In the genomic region with DNA sequence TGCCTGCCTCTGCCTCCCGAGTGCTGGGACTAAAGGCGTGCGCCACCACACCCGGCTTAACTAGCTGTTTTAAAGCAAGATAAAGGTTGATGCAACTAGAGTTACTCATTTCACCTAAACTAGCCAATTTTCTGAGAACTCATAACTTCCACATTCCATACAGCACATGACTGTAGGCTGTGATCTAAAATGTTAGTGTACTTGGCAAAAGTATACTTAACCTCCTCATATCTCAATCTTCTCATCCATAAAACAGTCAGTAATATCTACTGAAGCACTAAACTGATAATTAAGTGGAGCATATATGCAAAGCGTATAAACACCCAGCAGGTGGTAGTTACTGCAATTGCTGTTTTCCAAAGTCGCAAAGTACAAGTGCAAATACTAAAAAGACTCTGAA, we compare ENCODE assay signal across 21 mouse cellular contexts. TPM values are rescaled to one million over a fixed set of nuclear protein-coding genes. Genes with fewer than 3 reads are reported as not detected.
A peak's percentile ranks its signal among the peaks of the same experiment; 100 is the strongest.
DNase-seq lines count a peak whose midpoint lies in the region; ATAC-seq and TF ChIP-seq lines count a peak whose summit lies in the region.
"Had no signal": no experiment of that assay in that cellular context is flagged by ENCODE, and none has a peak within 500 bp of the region (broad histone marks: within the 10 kb centered on the region; RNA-seq: fewer than 3 reads in every experiment).

No protein-coding gene starts in this region.

- H3K27ac ChIP-seq in heart, postnatal 0 days (ENCODE audit: low read depth), result peak overlapping the region; percentile 91
- H3K27ac ChIP-seq in liver, embryonic 11.5 days (ENCODE audit: low read depth, low read length), result peak overlapping the region; percentile 99
- peak overlapping the region; percentile 64; the same call in 1 of the 2 replicates for H3K27ac ChIP-seq in stomach, embryonic 14.5 days (ENCODE audit: low read length)
- H3K27ac ChIP-seq in midbrain, embryonic 13.5 days, result no peak overlapping the region
- H3K27ac ChIP-seq: hindbrain, postnatal 0 days; midbrain, embryonic 15.5 days; neural tube, embryonic 12.5 days had no signal

- H3K9ac ChIP-seq in heart, postnatal 0 days (replicated peaks; ENCODE audit: low read depth, low read length), result no peak overlapping the region
- peak overlapping the region; percentile 64 for H3K9ac ChIP-seq in liver, embryonic 11.5 days (ENCODE audit: low read depth, low read length)
- no peak overlapping the region for H3K9ac ChIP-seq in stomach, embryonic 14.5 days (replicated peaks; ENCODE audit: low read depth, low read length)
- no peak overlapping the region for H3K9ac ChIP-seq in midbrain, embryonic 13.5 days (replicated peaks)
- H3K9ac ChIP-seq: midbrain, embryonic 15.5 days; neural tube, embryonic 12.5 days had no signal

- WGBS in heart, postnatal 0 days, result 81% methylated on average over 6 of the region's 6 CpGs
- 75% methylated on average over 6 of the region's 6 CpGs for WGBS in liver, embryonic 11.5 days
- 82% methylated on average over 6 of the region's 6 CpGs for WGBS in stomach, embryonic 14.5 days
- WGBS in midbrain, embryonic 13.5 days, result 91% methylated on average over 6 of the region's 6 CpGs

- DNase-seq in heart, postnatal 0 days (ENCODE audit: low spot score), result no peak
- DNase-seq in heart, postnatal 36 days, result no peak
- DNase-seq in c-Kit-positive CD71-positive TER-119-positive erythroid progenitor cells, embryonic 14.5 days (ENCODE audit: low spot score), result peak; percentile 66
- DNase-seq in liver, embryonic 11.5 days (ENCODE audit: low spot score), result no peak
- no peak for DNase-seq in kidney, adult 8-10 months
- no peak for DNase-seq in urinary bladder, postnatal 36 days (ENCODE audit: low spot score in 2 of 2)
- DNase-seq: cerebellum, adult 9-10 months; gastrocnemius, postnatal 36 days; kidney, postnatal 4 days; lung, postnatal 36 days; thymus, postnatal 36 days had no signal

- intact Hi-C loops in heart, postnatal 36 days (cut with DNase I), result no loop called here

- TF ChIP-seq EP300 in heart, postnatal 0 days (IDR thresholded peaks at IDR 0.05; ENCODE audit: low read depth), result no peak

- no peaks in the 10 kb centered on the region for H3K27me3 ChIP-seq in heart, postnatal 0 days (ENCODE audit: control insufficient read depth, insufficient read depth, low read length)
- peaks cover 5% of the 10 kb centered on the region; the same call in 1 of the 2 replicates for H3K27me3 ChIP-seq in liver, embryonic 11.5 days (replicated peaks; ENCODE audit: control insufficient read depth, insufficient read depth, low read length)
- H3K27me3 ChIP-seq in stomach, embryonic 14.5 days (ENCODE audit: control insufficient read depth, insufficient read depth, low read length), result no peaks in the 10 kb centered on the region
- H3K27me3 ChIP-seq in midbrain, embryonic 13.5 days, result 0 out of 2 replicates have a peak, but pooled peaks cover 4% of the 10 kb centered on the region
- H3K27me3 ChIP-seq: neural tube, embryonic 12.5 days had no signal

- H3K4me2 ChIP-seq in heart, postnatal 0 days (ENCODE audit: low read depth, low read length), result peak overlapping the region; percentile 48; the same call in 1 of the 2 replicates
- H3K4me2 ChIP-seq in liver, embryonic 11.5 days, result peak overlapping the region; percentile 65
- no peak overlapping the region for H3K4me2 ChIP-seq in stomach, embryonic 14.5 days (replicated peaks; ENCODE audit: low read depth, low read length)
- no peak overlapping the region for H3K4me2 ChIP-seq in midbrain, embryonic 13.5 days (replicated peaks)
- H3K4me2 ChIP-seq: midbrain, embryonic 15.5 days; neural tube, embryonic 12.5 days had no signal

- H3K9me3 ChIP-seq in heart, postnatal 0 days (replicated peaks; ENCODE audit: control insufficient read depth, low read length), result no peaks in the 10 kb centered on the region
- H3K9me3 ChIP-seq in liver, embryonic 11.5 days (ENCODE audit: control insufficient read depth, low read length), result no peaks in the 10 kb centered on the region
- H3K9me3 ChIP-seq in stomach, embryonic 14.5 days (ENCODE audit: control insufficient read depth, low read depth, low read length), result no peaks in the 10 kb centered on the region
- H3K9me3 ChIP-seq in midbrain, embryonic 13.5 days, result no peaks in the 10 kb centered on the region
- H3K9me3 ChIP-seq: midbrain, embryonic 15.5 days; neural tube, embryonic 12.5 days had no signal

- H3K4me1 ChIP-seq in heart, postnatal 0 days (ENCODE audit: control insufficient read depth, insufficient read depth), result peaks cover 9% of the 10 kb centered on the region
- peaks cover 19% of the 10 kb centered on the region for H3K4me1 ChIP-seq in liver, embryonic 11.5 days (replicated peaks; ENCODE audit: control insufficient read depth, insufficient read depth, low read length)
- H3K4me1 ChIP-seq in stomach, embryonic 14.5 days (ENCODE audit: control insufficient read depth, insufficient read depth, low read length), result 0 out of 2 replicates have a peak, but pooled peaks cover 6% of the 10 kb centered on the region
- no peaks in the 10 kb centered on the region for H3K4me1 ChIP-seq in midbrain, embryonic 13.5 days (replicated peaks)
- H3K4me1 ChIP-seq: midbrain, embryonic 15.5 days; neural tube, embryonic 12.5 days had no signal

- no peak overlapping the region for H3K4me3 ChIP-seq in heart, postnatal 0 days (ENCODE audit: low read depth, low read length)
- H3K4me3 ChIP-seq in liver, embryonic 11.5 days (ENCODE audit: low read depth, low read length), result peak overlapping the region; percentile 51
- H3K4me3 ChIP-seq in stomach, embryonic 14.5 days (ENCODE audit: low read depth, low read length), result no peak overlapping the region
- no peak overlapping the region for H3K4me3 ChIP-seq in midbrain, embryonic 13.5 days (replicated peaks)
- H3K4me3 ChIP-seq: midbrain, embryonic 15.5 days; neural tube, embryonic 12.5 days had no signal

- H3K36me3 ChIP-seq in heart, postnatal 0 days (replicated peaks; ENCODE audit: control insufficient read depth, insufficient read depth, low read length), result no peaks in the 10 kb centered on the region
- H3K36me3 ChIP-seq in liver, embryonic 11.5 days (ENCODE audit: control insufficient read depth, insufficient read depth, low read length), result no peaks in the 10 kb centered on the region
- H3K36me3 ChIP-seq in stomach, embryonic 14.5 days (ENCODE audit: control insufficient read depth, insufficient read depth, low read length), result no peaks in the 10 kb centered on the region
- no peaks in the 10 kb centered on the region for H3K36me3 ChIP-seq in midbrain, embryonic 13.5 days
- H3K36me3 ChIP-seq: midbrain, embryonic 15.5 days; neural tube, embryonic 12.5 days had no signal

- no peak for ATAC-seq in heart, postnatal 0 days (ENCODE audit: insufficient read depth, low read depth)
- no peak for ATAC-seq in liver, embryonic 11.5 days (replicated peaks; ENCODE audit: low FRiP score)
- ATAC-seq in stomach, embryonic 14.5 days (ENCODE audit: insufficient number of reproducible peaks, insufficient read depth, low FRiP score, low read depth), result no peak
- ATAC-seq in midbrain, embryonic 13.5 days, result no peak
- ATAC-seq: hindbrain, postnatal 0 days; midbrain, embryonic 15.5 days; Patski had no signal

- TF ChIP-seq CTCF in heart, postnatal 0 days (IDR thresholded peaks at IDR 0.05; ENCODE audit: low read depth), result no peak

RNA-seq across cellular contexts. Expression of a gene that starts 1.6 kb away (rescaled TPM):
- 55.9 and 66.6 TPM in 2 replicates for total RNA-seq in heart, postnatal 0 days (2014; rRNA removed; ENCODE audit: low replicate concordance)
- 35.8 and 38.4 TPM in 2 replicates for polyA plus RNA-seq in heart, postnatal 0 days (2015; fragmentation: Nextera tagmentation; extraction: Ambion mirVana)
- 10 to 100 TPM; 19.5 to 21.5 TPM for total RNA-seq in heart, postnatal 36 days (2021)
- polyA plus RNA-seq in liver, embryonic 11.5 days (2014; fragmentation: Nextera tagmentation; extraction: Ambion mirVana), result 42.3 and 48.3 TPM in 2 replicates
- 71.8 and 80.2 TPM in 2 replicates for polyA plus RNA-seq in stomach, embryonic 14.5 days (2014; fragmentation: Nextera tagmentation; extraction: Ambion mirVana)
- polyA plus RNA-seq in midbrain, embryonic 13.5 days (2015; fragmentation: Nextera tagmentation; extraction: Ambion mirVana), result 40.8 and 44.3 TPM in 2 replicates

RNA-seq across cellular contexts. Expression of a gene that starts 27.0 kb away (rescaled TPM):
- 201 and 233 TPM in 2 replicates for total RNA-seq in heart, postnatal 0 days (2014; rRNA removed; ENCODE audit: low replicate concordance)
- 22.1 and 26.8 TPM in 2 replicates for polyA plus RNA-seq in heart, postnatal 0 days (2015; fragmentation: Nextera tagmentation; extraction: Ambion mirVana)
- total RNA-seq in heart, postnatal 36 days (2021), result 10 to 100 TPM; 29.9 to 37.3 TPM
- polyA plus RNA-seq in liver, embryonic 11.5 days (2014; fragmentation: Nextera tagmentation; extraction: Ambion mirVana), result 102 and 105 TPM in 2 replicates
- 68.7 and 74.2 TPM in 2 replicates for polyA plus RNA-seq in stomach, embryonic 14.5 days (2014; fragmentation: Nextera tagmentation; extraction: Ambion mirVana)
- polyA plus RNA-seq in midbrain, embryonic 13.5 days (2015; fragmentation: Nextera tagmentation; extraction: Ambion mirVana), result 68.4 and 73.7 TPM in 2 replicates

RNA-seq across cellular contexts. Expression of a gene that starts 43.4 kb away (rescaled TPM):
- total RNA-seq in heart, postnatal 0 days (2014; rRNA removed; ENCODE audit: low replicate concordance), result not detected in 2 replicates
- polyA plus RNA-seq in heart, postnatal 0 days (2015; fragmentation: Nextera tagmentation; extraction: Ambion mirVana), result not detected in 2 replicates
- total RNA-seq in heart, postnatal 36 days (2021), result not detected
- polyA plus RNA-seq in liver, embryonic 11.5 days (2014; fragmentation: Nextera tagmentation; extraction: Ambion mirVana), result 0.14 and 0.22 TPM in 2 replicates
- polyA plus RNA-seq in stomach, embryonic 14.5 days (2014; fragmentation: Nextera tagmentation; extraction: Ambion mirVana), result 0.45 and 1.2 TPM in 2 replicates
- 0.12 TPM in 1 of 2 replicates, not detected in the other for polyA plus RNA-seq in midbrain, embryonic 13.5 days (2015; fragmentation: Nextera tagmentation; extraction: Ambion mirVana)
- total RNA-seq: CH12.LX; gastrocnemius, postnatal 36 days; hindbrain, postnatal 0 days; left cerebral cortex, adult 8-10 months had no signal
- polyA plus RNA-seq: brain, embryonic 14.5 days; limb, embryonic 14.5 days; Patski had no signal

Comparison
In these comparisons a context has a peak if more than half of its experiments do, and no peak if none do; other contexts are left out.
1. H3K4me2 ChIP-seq: peak in heart, postnatal 0 days (single experiment) and liver, embryonic 11.5 days (single experiment); none in stomach, embryonic 14.5 days (single experiment) and midbrain, embryonic 13.5 days (single experiment).